Mouse (Mus musculus): ENCODE data around the gene Atp8a2.

GRCm38 (mm10) chr14:60214040-60214439, 17.1 kb upstream of the Atp8a2 start:
- TF ChIP-seq CTCF (IDR thresholded peaks at IDR 0.05), result no peak
- no peak for TF ChIP-seq EP300 (IDR thresholded peaks at IDR 0.05)

Measured in lung, postnatal 0 days (tissue).